Mouse (Mus musculus): ENCODE data around the gene Sox4. TPM values are rescaled to one million over a fixed set of nuclear protein-coding genes. Genes with fewer than 3 reads are reported as not detected.
A peak's percentile ranks its signal among the peaks of the same experiment; 100 is the strongest.

The Sox4 gene
- total and polyA plus RNA-seq, 3 experiments: 8.3 to 17.5 (median 13.6) TPM

- Histone ChIP-seq H3K27ac (peak overlapping the region; percentile 93), H3K36me3 (ENCODE audit: control insufficient read depth, insufficient read depth, low read length) (no peaks in the 10 kb centered on the region), H3K9ac (ENCODE audit: low read depth, low read length) (peak overlapping the region; percentile 93), H3K79me2 (replicated peaks; ENCODE audit: control insufficient read depth, insufficient read depth, low read length) (no peaks in the 10 kb centered on the region), H3K4me1 (ENCODE audit: control insufficient read depth, insufficient read depth, low read length) (no peaks in the 10 kb centered on the region), H3K27me3 (ENCODE audit: control insufficient read depth, insufficient read depth, low read length) (no peaks in the 10 kb centered on the region), H3K4me3 (peak overlapping the region; percentile 85)
- peak; percentile 93 to 97 for DNase-seq
- WGBS: under 1% methylated on average over 16 of the region's 16 CpGs
- intact Hi-C loops (cut with DNase I): loop anchor here (1.0 to 10.0 kb wide), 6 partner anchors 199 to 1027 kb away; partner anchors contain the start of gene E2f3
- TF ChIP-seq EP300 (IDR thresholded peaks at IDR 0.05; ENCODE audit: insufficient read depth, low read depth, low read length) (peak; percentile 84), CTCF (IDR thresholded peaks at IDR 0.05) (0 out of 2 replicates have a peak, but pooled peaks have one; percentile 99), POLR2A (IDR thresholded peaks at IDR 0.05; ENCODE audit: insufficient read depth, low read depth, low read length) (0 out of 2 replicates have a peak, but pooled peaks have one; percentile 29)
Measured at GRCm38 (mm10) chr13:28957765-28958164, 4.3 kb upstream of the Sox4 start.

GRCm38 (mm10) chr13:28952576-28953571, 639 bp downstream of the Sox4 start:
- H3K27ac ChIP-seq: peak overlapping the region; percentile 90
- 0 out of 2 replicates have a peak, but pooled peaks have one; percentile 36 for TF ChIP-seq POLR2A (IDR thresholded peaks at IDR 0.05; ENCODE audit: insufficient read depth, low read depth, low read length)
- TF ChIP-seq CTCF (IDR thresholded peaks at IDR 0.05): 0 out of 2 replicates have a peak, but pooled peaks have one; percentile 13
- TF ChIP-seq EP300 (IDR thresholded peaks at IDR 0.05; ENCODE audit: insufficient read depth, low read depth, low read length): 0 out of 2 replicates have a peak, but pooled peaks have one; percentile 25
- peak; percentile 78 to 81 for DNase-seq
- under 1% methylated on average over 98 of the region's 98 CpGs for WGBS
- peak overlapping the region; percentile 94 for H3K9ac ChIP-seq (ENCODE audit: low read depth, low read length)
- H3K27me3 ChIP-seq (ENCODE audit: control insufficient read depth, insufficient read depth, low read length): no peaks in the 10 kb centered on the region
- H3K4me1 ChIP-seq (ENCODE audit: control insufficient read depth, insufficient read depth, low read length): peaks cover 3% of the 10 kb centered on the region
- H3K36me3 ChIP-seq (ENCODE audit: control insufficient read depth, insufficient read depth, low read length): peaks cover 7% of the 10 kb centered on the region; the same call in 1 of the 2 replicates
- H3K79me2 ChIP-seq (replicated peaks; ENCODE audit: control insufficient read depth, insufficient read depth, low read length): peaks cover 2% of the 10 kb centered on the region; the same call in 1 of the 2 replicates
- H3K4me3 ChIP-seq: peak overlapping the region; percentile 81
- intact Hi-C loops (cut with DNase I): loop anchor here (5.0 to 10.0 kb wide), 6 partner anchors 181 to 1032 kb away; partner anchors contain the start of gene E2f3

GRCm38 (mm10) chr13:28951691-28952575, 1.6 kb downstream of the Sox4 start:
- WGBS: under 1% methylated on average over 90 of the region's 92 CpGs
- H3K4me1 ChIP-seq (ENCODE audit: control insufficient read depth, insufficient read depth, low read length): peaks cover 3% of the 10 kb centered on the region
- H3K9ac ChIP-seq (ENCODE audit: low read depth, low read length): peak overlapping the region; percentile 94
- intact Hi-C loops (cut with DNase I): loop anchor here (2.0 to 10.0 kb wide), 8 partner anchors 19 to 1033 kb away; partner anchors contain the start of gene E2f3
- peaks cover 7% of the 10 kb centered on the region; the same call in 1 of the 2 replicates for H3K36me3 ChIP-seq (ENCODE audit: control insufficient read depth, insufficient read depth, low read length)
- TF ChIP-seq POLR2A (IDR thresholded peaks at IDR 0.05; ENCODE audit: insufficient read depth, low read depth, low read length) (no peak), EP300 (IDR thresholded peaks at IDR 0.05; ENCODE audit: insufficient read depth, low read depth, low read length) (no peak), CTCF (IDR thresholded peaks at IDR 0.05) (no peak; the same call in none of the 2 replicates)
- H3K4me3 ChIP-seq: peak overlapping the region; percentile 81
- DNase-seq: peak; percentile 55 to 70
- peaks cover 2% of the 10 kb centered on the region; the same call in 1 of the 2 replicates for H3K79me2 ChIP-seq (replicated peaks; ENCODE audit: control insufficient read depth, insufficient read depth, low read length)
- H3K27me3 ChIP-seq (ENCODE audit: control insufficient read depth, insufficient read depth, low read length): no peaks in the 10 kb centered on the region
- peak overlapping the region; percentile 90 for H3K27ac ChIP-seq

GRCm38 (mm10) chr13:28950623-28951491, 2.7 kb downstream of the Sox4 start:
- Histone ChIP-seq H3K4me1 (ENCODE audit: control insufficient read depth, insufficient read depth, low read length) (peaks cover 3% of the 10 kb centered on the region), H3K27ac (peak overlapping the region; percentile 90), H3K79me2 (replicated peaks; ENCODE audit: control insufficient read depth, insufficient read depth, low read length) (peaks cover 2% of the 10 kb centered on the region; the same call in 1 of the 2 replicates), H3K9ac (ENCODE audit: low read depth, low read length) (peak overlapping the region; percentile 42), H3K4me3 (peak overlapping the region; percentile 81), H3K27me3 (ENCODE audit: control insufficient read depth, insufficient read depth, low read length) (no peaks in the 10 kb centered on the region), H3K36me3 (ENCODE audit: control insufficient read depth, insufficient read depth, low read length) (peaks cover 7% of the 10 kb centered on the region; the same call in 1 of the 2 replicates)
- WGBS: 1% methylated on average over 32 of the region's 32 CpGs
- TF ChIP-seq CTCF (IDR thresholded peaks at IDR 0.05): 0 out of 2 replicates have a peak, but pooled peaks have one; percentile 1
- no peak for TF ChIP-seq POLR2A (IDR thresholded peaks at IDR 0.05; ENCODE audit: insufficient read depth, low read depth, low read length)
- TF ChIP-seq EP300 (IDR thresholded peaks at IDR 0.05; ENCODE audit: insufficient read depth, low read depth, low read length): no peak
- peak; percentile 63 to 71 for DNase-seq
- intact Hi-C loops (cut with DNase I): loop anchor here (2.0 to 10.0 kb wide), 8 partner anchors 18 to 1034 kb away; partner anchors contain the start of gene E2f3
